In genomic region chr2:16152623-16153022, GRCm38 (mm10) we compare ENCODE assay signal across 29 mouse cellular contexts.
DNase-seq lines count a peak whose midpoint lies in the region; ATAC-seq and TF ChIP-seq lines count a peak whose summit lies in the region.
"Had no signal": no experiment of that assay in that cellular context is flagged by ENCODE, and none has a peak within 500 bp of the region (broad histone marks: within the 10 kb centered on the region; RNA-seq: fewer than 3 reads in every experiment).

No protein-coding gene starts in this region.

- H3K9ac ChIP-seq in embryonic facial prominence, embryonic 14.5 days (ENCODE audit: low read depth, low read length), result no peak overlapping the region
- no peak overlapping the region for H3K9ac ChIP-seq in limb, embryonic 14.5 days (ENCODE audit: low read depth, low read length, severe bottlenecking)
- H3K9ac ChIP-seq in stomach, embryonic 14.5 days (replicated peaks; ENCODE audit: low read depth, low read length), result no peak overlapping the region
- no peak overlapping the region for H3K9ac ChIP-seq in stomach, postnatal 0 days (ENCODE audit: low read length)
- H3K9ac ChIP-seq: embryonic facial prominence, embryonic 12.5 days; embryonic facial prominence, embryonic 15.5 days; forebrain, embryonic 12.5 days had no signal

- H3K27ac ChIP-seq in embryonic facial prominence, embryonic 14.5 days (replicated peaks; ENCODE audit: low read depth, low read length), result no peak overlapping the region
- H3K27ac ChIP-seq in embryonic facial prominence, embryonic 10.5 days (replicated peaks), result no peak overlapping the region
- no peak overlapping the region for H3K27ac ChIP-seq in limb, embryonic 14.5 days (replicated peaks; ENCODE audit: low read depth, low read length)
- no peak overlapping the region for H3K27ac ChIP-seq in limb, embryonic 10.5 days
- no peak overlapping the region for H3K27ac ChIP-seq in stomach, embryonic 14.5 days (ENCODE audit: low read length)
- no peak overlapping the region for H3K27ac ChIP-seq in stomach, postnatal 0 days (replicated peaks)
- H3K27ac ChIP-seq: embryonic facial prominence, embryonic 12.5 days; embryonic facial prominence, embryonic 15.5 days; forebrain, embryonic 10.5 days; forebrain, embryonic 12.5 days had no signal

- no peak for TF ChIP-seq POLR2A in limb, embryonic 14.5 days (IDR thresholded peaks at IDR 0.05; ENCODE audit: borderline replicate concordance, extremely low read depth, insufficient read depth, insufficient read length)

- no peaks in the 10 kb centered on the region for H3K9me3 ChIP-seq in embryonic facial prominence, embryonic 14.5 days (ENCODE audit: control insufficient read depth, low read length)
- H3K9me3 ChIP-seq in embryonic facial prominence, embryonic 10.5 days, result no peaks in the 10 kb centered on the region
- H3K9me3 ChIP-seq in limb, embryonic 14.5 days (ENCODE audit: control insufficient read depth, low read length), result no peaks in the 10 kb centered on the region
- no peaks in the 10 kb centered on the region for H3K9me3 ChIP-seq in limb, embryonic 10.5 days (replicated peaks)
- H3K9me3 ChIP-seq in stomach, embryonic 14.5 days (ENCODE audit: control insufficient read depth, low read depth, low read length), result no peaks in the 10 kb centered on the region
- H3K9me3 ChIP-seq in stomach, postnatal 0 days (ENCODE audit: control insufficient read depth, low read length), result no peaks in the 10 kb centered on the region
- H3K9me3 ChIP-seq: embryonic facial prominence, embryonic 12.5 days; embryonic facial prominence, embryonic 15.5 days; forebrain, embryonic 10.5 days; forebrain, embryonic 12.5 days; G1E had no signal

- H3K4me2 ChIP-seq in embryonic facial prominence, embryonic 14.5 days (ENCODE audit: low read depth, low read length), result no peak overlapping the region
- H3K4me2 ChIP-seq in limb, embryonic 14.5 days (replicated peaks; ENCODE audit: low read depth, low read length, severe bottlenecking), result no peak overlapping the region
- H3K4me2 ChIP-seq in stomach, embryonic 14.5 days (replicated peaks; ENCODE audit: low read depth, low read length), result no peak overlapping the region
- no peak overlapping the region for H3K4me2 ChIP-seq in stomach, postnatal 0 days (replicated peaks; ENCODE audit: low read depth)
- H3K4me2 ChIP-seq: embryonic facial prominence, embryonic 12.5 days; embryonic facial prominence, embryonic 15.5 days; forebrain, embryonic 12.5 days had no signal

- no peak overlapping the region for H3K4me3 ChIP-seq in embryonic facial prominence, embryonic 14.5 days (ENCODE audit: low read depth, low read length)
- H3K4me3 ChIP-seq in embryonic facial prominence, embryonic 10.5 days, result no peak overlapping the region
- H3K4me3 ChIP-seq in limb, embryonic 14.5 days (replicated peaks; ENCODE audit: low read length), result no peak overlapping the region
- H3K4me3 ChIP-seq in limb, embryonic 10.5 days, result no peak overlapping the region
- no peak overlapping the region for H3K4me3 ChIP-seq in stomach, embryonic 14.5 days (ENCODE audit: low read depth, low read length)
- no peak overlapping the region for H3K4me3 ChIP-seq in stomach, postnatal 0 days (ENCODE audit: low read depth, low read length)
- H3K4me3 ChIP-seq: embryonic facial prominence, embryonic 12.5 days; embryonic facial prominence, embryonic 15.5 days; erythroblast, embryonic 14.5 days; forebrain, embryonic 10.5 days; forebrain, embryonic 12.5 days had no signal

- ATAC-seq in embryonic facial prominence, embryonic 14.5 days (ENCODE audit: low read depth), result no peak
- no peak for ATAC-seq in limb, embryonic 14.5 days (ENCODE audit: low FRiP score, low read depth)
- ATAC-seq in stomach, embryonic 14.5 days (ENCODE audit: insufficient number of reproducible peaks, insufficient read depth, low FRiP score, low read depth), result peak; percentile 65; the same call in 1 of the 2 replicates
- no peak for ATAC-seq in stomach, postnatal 0 days (ENCODE audit: low FRiP score, low TSS enrichment)
- ATAC-seq: activated CD4-positive, CD25-positive, alpha-beta regulatory T cell, adult 4 months; CD4-positive, CD25-positive, alpha-beta regulatory T cell, adult 4 months; forebrain, embryonic 14.5 days; forebrain, embryonic 16.5 days; Patski had no signal

- H3K27me3 ChIP-seq in embryonic facial prominence, embryonic 14.5 days (replicated peaks; ENCODE audit: control insufficient read depth, insufficient read depth, low read length), result no peaks in the 10 kb centered on the region
- H3K27me3 ChIP-seq in embryonic facial prominence, embryonic 10.5 days (replicated peaks; ENCODE audit: low read depth, poor library complexity, severe bottlenecking), result no peaks in the 10 kb centered on the region
- no peaks in the 10 kb centered on the region for H3K27me3 ChIP-seq in limb, embryonic 14.5 days (ENCODE audit: control insufficient read depth, insufficient read depth, low read length)
- H3K27me3 ChIP-seq in limb, embryonic 10.5 days (ENCODE audit: low read depth, poor library complexity, severe bottlenecking), result no peaks in the 10 kb centered on the region
- H3K27me3 ChIP-seq in stomach, embryonic 14.5 days (ENCODE audit: control insufficient read depth, insufficient read depth, low read length), result no peaks in the 10 kb centered on the region
- H3K27me3 ChIP-seq in stomach, postnatal 0 days (ENCODE audit: control insufficient read depth, insufficient read depth, low read length), result no peaks in the 10 kb centered on the region
- H3K27me3 ChIP-seq: CH12.LX; embryonic facial prominence, embryonic 12.5 days; embryonic facial prominence, embryonic 15.5 days; forebrain, embryonic 12.5 days; Patski had no signal

- TF ChIP-seq CTCF in stomach, postnatal 0 days (IDR thresholded peaks at IDR 0.05; ENCODE audit: low read depth), result no peak

- no peak for TF ChIP-seq EP300 in stomach, postnatal 0 days (optimal IDR thresholded peaks at IDR 0.05)

- peak; percentile 60 for DNase-seq in embryonic facial prominence, embryonic 14.5 days (ENCODE audit: low spot score)
- DNase-seq in embryonic facial prominence, embryonic 10.5 days (ENCODE audit: low spot score), result no peak
- peak; percentile 11 for DNase-seq in limb, embryonic 14.5 days (ENCODE audit: low spot score)
- no peak for DNase-seq in limb, embryonic 10.5 days (ENCODE audit: low spot score)
- DNase-seq in stomach, postnatal 0 days (ENCODE audit: low spot score), result no peak
- DNase-seq: adrenal gland, adult 8-10 months; adrenal gland, postnatal 14 days; adrenal gland, postnatal 36 days; B cell, adult 2 months; cerebellum, adult 11 months; cerebellum, adult 18-20 months; cerebellum, adult 8-10 months; cerebellum, adult 9-11 months; cerebellum, postnatal 14 days; cerebellum, postnatal 36 days; embryo, embryonic 11 days had no signal

- H3K36me3 ChIP-seq in embryonic facial prominence, embryonic 14.5 days (ENCODE audit: control insufficient read depth, insufficient read depth, low read length), result no peaks in the 10 kb centered on the region
- no peaks in the 10 kb centered on the region for H3K36me3 ChIP-seq in embryonic facial prominence, embryonic 10.5 days (replicated peaks)
- no peaks in the 10 kb centered on the region for H3K36me3 ChIP-seq in limb, embryonic 14.5 days (ENCODE audit: control insufficient read depth, insufficient read depth, low read length)
- no peaks in the 10 kb centered on the region for H3K36me3 ChIP-seq in limb, embryonic 10.5 days
- H3K36me3 ChIP-seq in stomach, embryonic 14.5 days (ENCODE audit: control insufficient read depth, insufficient read depth, low read length), result no peaks in the 10 kb centered on the region
- no peaks in the 10 kb centered on the region for H3K36me3 ChIP-seq in stomach, postnatal 0 days (ENCODE audit: control insufficient read depth, insufficient read depth, low read length)
- H3K36me3 ChIP-seq: embryonic facial prominence, embryonic 12.5 days; embryonic facial prominence, embryonic 15.5 days; forebrain, embryonic 10.5 days; forebrain, embryonic 12.5 days; G1E had no signal

- H3K4me1 ChIP-seq in embryonic facial prominence, embryonic 14.5 days (ENCODE audit: control insufficient read depth, insufficient read depth, low read length), result no peaks in the 10 kb centered on the region
- H3K4me1 ChIP-seq in embryonic facial prominence, embryonic 10.5 days, result no peaks in the 10 kb centered on the region
- no peaks in the 10 kb centered on the region for H3K4me1 ChIP-seq in limb, embryonic 14.5 days (ENCODE audit: control insufficient read depth, insufficient read depth, low read length)
- no peaks in the 10 kb centered on the region for H3K4me1 ChIP-seq in limb, embryonic 10.5 days
- H3K4me1 ChIP-seq in stomach, embryonic 14.5 days (ENCODE audit: control insufficient read depth, insufficient read depth, low read length), result no peaks in the 10 kb centered on the region
- no peaks in the 10 kb centered on the region for H3K4me1 ChIP-seq in stomach, postnatal 0 days (replicated peaks; ENCODE audit: control insufficient read depth, insufficient read depth)
- H3K4me1 ChIP-seq: embryonic facial prominence, embryonic 12.5 days; embryonic facial prominence, embryonic 15.5 days; forebrain, embryonic 10.5 days; forebrain, embryonic 12.5 days had no signal

Comparison
In these comparisons a context has a peak if more than half of its experiments do, and no peak if none do; other contexts are left out.
1. DNase-seq: peak in embryonic facial prominence, embryonic 14.5 days (single experiment) and limb, embryonic 14.5 days (single experiment); none in embryonic facial prominence, embryonic 10.5 days (single experiment), limb, embryonic 10.5 days (single experiment) and stomach, postnatal 0 days (single experiment).